Mouse (Mus musculus) WW6 (cell line): ENCODE results near the gene Def6.
A peak's percentile ranks its signal among the peaks of the same experiment; 100 is the strongest.
"Not testable (repeated sequence)": the region's sequence is repeated elsewhere in the genome, so short reads cannot be mapped to it uniquely, and the experiment has no call there.

ENCODE experiments used
- DNase-seq: peaks from one replicate; pipeline ENCODE4 v3.0.0-alpha.2; 2013; ENCODE audit warnings: low read depth, low spot score

The Def6 gene

DNA sequence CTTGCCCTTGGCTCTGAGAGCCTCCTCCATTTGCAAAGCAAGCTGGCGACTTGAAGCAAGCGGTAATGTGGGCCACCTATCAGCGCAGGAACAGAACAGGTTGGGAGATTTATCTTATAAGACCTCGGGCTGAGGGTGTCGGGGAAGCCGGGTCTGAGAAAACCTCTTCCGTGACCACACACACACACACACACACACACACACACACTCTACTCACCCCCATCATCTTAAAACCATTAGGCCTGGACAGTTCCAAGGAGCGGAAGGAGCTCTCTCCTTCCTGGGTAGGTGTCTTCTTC, 685 bp downstream of the Def6 start:
- DNase-seq, result no peak

DNA sequence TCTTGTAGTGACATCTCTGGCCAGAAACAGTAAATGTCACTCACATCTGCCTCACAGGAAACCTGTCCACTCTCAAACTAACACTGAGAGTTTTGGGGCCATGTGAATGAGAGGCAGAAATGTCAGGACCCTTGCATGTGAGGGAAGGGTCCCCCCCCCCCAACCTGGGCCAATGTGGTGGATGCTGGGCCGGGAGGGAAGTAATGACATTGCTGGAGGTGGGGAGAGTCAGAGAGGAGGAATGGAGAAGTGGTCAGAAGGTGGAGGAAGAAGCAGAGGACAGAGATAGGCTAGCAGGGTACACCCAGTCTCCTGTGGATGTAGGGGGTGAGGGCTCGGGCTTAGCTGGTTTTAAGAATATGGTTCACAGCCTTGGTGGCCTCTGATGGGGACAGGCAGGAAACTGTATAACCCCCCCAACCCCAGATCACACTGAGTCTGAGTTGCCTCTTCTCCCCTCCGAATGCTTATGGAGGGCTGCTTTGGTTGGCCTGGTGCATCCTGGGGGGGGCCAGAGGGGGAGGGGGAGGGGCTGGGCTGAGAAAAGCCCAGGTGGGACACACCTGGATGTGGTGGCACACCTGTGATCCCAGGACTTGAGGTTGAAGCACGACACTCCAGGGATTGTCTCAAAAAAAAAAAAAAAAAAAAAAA, 2.0 kb downstream of the Def6 start:
- DNase-seq, result no peak

DNA sequence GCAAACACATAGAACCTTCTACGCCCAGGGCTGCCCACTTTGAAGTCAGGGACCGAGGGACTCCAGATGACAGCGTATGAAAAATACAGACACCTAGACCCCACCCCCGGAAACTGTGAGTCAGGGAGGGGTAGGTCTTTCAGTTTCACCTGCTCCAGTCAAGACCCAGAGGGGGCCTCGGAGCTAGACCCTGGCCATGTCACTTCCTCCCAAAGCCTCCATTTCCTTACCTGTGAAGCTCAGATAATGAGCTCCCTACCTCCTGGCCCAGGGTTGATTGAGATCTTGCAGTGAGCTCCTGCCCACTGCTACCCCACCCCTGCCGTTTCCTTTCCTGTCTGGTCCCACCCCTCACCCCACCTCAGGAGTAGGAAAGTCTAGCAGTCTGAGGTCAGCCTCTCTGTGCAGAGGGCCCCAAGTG, 4.4 kb downstream of the Def6 start:
- DNase-seq, result no peak

DNA sequence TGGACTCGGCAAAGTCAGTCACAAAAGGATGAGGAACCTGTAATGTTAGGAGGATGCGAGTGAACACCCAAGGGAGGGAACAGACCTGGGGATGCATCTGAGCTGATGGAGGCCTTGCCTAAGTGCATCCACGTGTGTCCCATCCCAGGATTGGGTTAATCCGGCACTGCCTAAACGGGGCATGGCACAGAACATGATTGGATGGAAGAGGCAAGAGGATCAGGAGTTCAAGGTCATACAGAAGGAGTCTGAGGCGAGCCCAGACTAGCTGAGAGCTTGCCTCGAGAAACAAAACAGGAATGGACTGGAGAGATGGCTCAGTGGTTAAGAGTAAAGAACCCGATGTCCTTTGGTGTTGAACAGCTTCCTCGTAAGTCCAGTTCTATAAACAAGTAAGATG, 4.8 kb downstream of the Def6 start:
- no peak for DNase-seq

DNA sequence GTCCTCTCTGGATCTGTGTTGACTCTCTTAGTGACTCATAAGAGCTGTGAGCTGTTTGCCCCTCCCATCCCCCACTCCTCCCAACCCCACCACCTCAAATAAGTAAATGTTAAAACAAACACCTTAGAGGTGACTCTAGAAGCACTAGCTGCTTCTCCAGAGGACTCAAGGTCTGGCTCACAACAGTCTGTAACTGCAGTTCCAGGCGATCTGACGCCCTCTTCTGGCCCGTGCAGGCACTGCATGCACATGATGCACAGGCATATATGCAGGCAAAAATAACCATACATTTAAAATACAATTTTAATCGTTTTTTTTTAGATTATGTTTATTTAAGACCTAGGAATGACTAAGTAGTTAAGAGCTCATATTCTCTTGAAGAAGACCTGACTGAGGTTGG, 5.7 kb downstream of the Def6 start:
- no peak for DNase-seq

DNA sequence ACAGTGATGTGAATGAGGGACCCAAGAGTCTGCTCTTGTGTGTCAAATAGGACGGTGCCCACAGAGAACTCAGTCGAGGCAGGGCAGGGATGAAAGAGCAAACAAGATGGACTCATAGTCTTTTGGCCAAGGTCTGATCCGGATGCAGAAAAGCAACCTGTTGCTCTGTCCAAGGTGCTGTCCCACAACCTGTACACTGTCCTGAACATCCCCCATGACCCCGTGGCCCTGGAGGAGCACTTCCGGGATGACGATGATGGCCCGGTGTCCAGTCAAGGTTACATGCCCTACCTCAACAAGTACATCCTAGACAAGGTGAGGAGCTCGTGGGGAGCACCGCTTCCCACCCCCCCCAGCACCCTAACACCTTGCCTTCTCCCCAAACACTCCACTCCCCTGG, 9.2 kb downstream of the Def6 start:
- no peak for DNase-seq

DNA sequence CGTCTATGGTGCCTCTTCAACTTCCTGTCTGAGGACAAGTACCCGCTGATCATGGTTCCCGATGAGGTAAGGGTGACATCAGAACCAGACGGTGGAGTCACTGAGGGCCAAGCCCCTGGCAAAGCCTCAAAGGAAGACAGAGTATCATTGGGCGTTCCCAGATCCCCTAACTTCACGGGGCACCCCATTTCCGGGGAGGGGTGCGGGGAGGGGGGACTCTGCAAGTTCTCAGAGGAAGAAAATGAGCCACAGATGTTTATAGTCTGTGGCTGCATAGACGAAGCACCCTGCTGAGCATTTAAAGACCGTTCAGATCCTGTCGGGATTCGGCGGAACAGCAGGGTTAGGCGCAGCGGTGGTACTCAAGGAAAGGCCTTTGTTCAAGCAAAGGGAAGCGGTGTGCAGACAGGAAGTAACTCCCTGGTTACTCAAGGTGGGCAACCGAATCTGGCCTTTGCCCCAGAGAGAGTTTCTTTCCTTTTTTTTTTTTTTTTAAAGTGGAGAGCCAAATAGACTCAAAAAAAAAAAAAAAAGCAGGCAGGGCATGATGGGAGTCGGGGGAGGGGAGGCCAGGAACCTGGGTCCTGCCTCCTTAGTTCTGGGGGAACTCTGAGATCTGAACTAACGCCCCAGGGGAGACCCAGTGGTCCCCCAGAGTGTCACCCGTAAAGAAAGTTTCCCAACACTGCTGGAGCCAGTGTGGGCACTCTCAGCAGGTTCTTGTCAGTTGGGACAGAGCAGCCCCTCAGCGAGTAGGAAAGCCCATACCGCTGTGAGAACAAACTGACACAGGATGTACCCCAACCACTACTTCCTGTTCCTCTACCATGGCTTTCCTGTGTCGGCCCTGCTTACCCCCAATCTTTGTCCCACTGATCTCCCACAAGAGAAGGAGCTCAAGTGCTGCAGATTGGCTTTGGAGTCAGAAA, 10.4 kb downstream of the Def6 start:
- DNase-seq, result no peak

DNA sequence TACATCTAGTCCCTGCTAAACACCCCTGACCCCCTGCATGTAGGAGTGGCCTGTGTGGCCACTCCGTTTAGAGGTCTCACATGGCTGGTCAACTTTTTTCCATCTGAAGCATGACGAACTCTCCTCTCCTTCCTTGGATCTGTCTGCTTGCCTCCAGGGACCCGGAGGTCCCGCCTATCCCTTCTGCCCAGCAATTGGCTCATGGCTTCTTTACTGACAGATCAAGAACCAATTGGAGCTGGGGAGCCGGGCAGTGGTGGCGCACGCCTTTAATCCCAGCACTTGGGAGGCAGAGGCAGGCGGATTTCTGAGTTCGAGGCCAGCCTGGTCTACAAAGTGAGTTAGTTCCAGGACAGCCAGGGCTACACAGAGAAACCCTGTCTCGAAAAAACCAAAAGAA, 14.9 kb downstream of the Def6 start:
- not testable (repeated sequence) for DNase-seq

DNA sequence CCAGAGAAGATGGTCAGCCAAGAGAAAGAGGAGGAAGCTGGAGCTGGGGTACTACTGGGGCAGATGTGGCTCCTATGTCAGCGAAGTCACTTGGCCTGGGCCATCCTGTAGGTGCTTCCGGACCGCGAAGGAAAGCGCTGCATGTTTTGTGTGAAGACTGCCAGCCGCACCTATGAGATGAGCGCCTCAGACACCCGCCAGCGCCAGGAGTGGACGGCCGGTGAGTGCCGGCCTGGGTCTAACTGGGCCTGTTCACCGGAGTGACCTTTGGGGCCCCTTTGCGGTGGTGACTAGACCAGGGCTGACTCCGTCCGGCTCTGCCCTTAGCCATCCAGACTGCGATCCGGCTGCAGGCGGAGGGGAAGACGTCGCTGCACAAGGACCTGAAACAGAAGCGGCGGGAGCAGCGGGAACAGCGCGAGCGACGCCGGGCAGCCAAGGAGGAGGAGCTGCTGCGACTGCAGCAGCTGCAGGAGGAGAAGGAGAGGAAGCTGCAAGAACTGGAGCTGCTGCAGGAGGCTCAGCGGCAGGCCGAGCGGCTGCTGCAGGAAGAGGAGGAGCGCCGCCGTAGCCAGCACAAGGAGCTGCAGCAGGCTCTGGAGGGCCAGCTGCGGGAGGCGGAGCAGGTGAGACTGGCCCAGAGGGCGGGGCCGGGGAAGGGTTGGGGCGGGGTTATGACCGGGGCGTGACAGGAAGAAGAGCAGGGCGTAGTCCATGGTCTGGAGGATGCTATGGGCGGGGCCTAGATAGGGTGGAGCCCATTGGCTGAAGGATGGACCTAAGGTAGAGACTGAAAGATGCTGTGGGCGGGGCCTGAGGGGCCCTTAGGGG, 16.2 kb downstream of the Def6 start:
- peak; percentile 96 for DNase-seq

DNA sequence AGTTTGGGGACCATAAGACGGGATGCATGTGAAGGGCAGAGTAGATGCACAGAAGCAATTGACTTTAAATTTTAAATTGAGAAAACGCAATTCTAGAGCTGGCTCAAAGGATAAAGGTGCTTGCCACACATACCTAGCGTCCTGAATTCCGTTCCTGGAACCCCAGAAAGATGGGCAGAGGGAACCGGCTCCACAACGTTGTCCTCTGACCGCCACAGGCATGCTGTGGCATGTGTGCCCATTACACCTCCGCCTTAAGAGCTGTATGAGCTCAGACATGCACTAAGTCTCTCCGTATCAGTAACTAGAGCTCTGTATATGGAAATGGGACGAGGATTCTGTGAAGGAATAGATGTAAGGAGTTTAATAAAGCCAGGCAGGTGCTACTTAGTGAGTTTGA, 17.0 kb downstream of the Def6 start:
- no peak for DNase-seq

DNA sequence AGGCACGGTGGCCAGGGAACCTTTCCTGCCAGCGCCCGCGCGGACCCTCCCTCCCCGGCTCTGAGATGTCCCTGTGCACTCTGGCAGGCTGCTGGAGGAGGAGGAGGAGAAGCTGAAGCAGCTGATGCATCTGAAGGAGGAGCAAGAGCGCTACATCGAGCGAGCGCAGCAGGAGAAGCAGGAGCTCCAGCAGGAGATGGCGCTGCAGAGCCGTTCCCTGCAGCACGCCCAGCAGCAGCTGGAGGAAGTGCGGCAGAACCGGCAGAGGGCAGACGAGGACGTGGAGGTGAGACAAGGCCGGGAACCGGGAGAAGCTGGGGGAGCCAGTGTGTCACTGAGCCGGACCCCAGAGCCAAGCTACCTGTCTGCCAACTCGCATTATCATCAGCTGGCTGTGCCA, 18.4 kb downstream of the Def6 start:
- peak; percentile 73 for DNase-seq

DNA sequence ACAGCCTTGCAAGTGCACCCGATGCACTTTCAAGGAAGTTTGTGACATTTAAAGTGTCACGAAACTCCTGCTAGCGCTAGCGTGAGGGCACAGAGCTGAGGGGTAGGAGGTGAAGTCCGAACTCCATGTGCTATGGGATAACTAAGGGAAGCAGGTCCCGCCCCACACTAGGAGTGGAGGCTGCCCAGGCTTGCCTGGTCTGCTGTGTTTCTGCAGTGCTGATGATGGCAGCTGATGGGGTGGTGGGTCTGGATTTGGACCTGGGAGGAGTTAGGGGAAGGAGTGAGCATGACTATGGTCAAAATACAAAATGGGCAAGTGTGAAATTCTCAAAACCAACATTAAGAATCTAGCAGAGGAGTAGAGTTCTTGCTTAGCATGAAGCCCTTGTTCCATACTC, 22.9 kb downstream of the Def6 start:
- no peak for DNase-seq

DNA sequence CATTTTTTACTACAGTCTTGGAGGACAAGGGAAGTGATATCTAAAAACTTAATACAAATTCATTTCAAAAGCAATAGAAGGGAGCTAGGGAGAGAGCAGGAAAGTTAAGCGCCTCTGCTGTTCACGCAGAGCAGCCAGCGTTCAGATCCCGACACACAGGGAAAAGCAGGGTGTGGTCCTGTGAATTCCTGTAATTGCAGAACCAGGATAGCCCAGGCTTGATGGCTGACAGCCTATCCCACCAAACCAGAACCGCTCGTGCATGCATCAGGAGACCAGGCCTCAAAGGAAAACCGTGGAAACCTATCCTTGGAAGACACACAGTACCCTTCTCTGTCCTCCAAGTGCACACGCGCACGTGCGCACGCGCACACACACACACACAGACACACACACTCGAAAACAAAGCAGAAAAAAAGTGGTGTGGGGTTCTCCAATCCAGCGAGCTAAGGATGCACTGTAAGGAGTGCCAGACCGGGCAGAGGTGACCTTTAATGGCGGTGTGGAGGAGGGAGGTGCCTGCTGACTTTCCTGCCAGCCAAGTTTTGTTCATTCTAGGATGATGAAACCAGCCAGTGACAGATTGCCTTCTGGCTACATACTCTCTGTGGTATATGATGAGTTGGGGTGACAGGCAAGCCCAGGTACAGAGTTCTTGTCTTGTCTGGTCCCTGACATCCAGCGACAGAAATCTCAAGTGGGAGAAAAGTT, 23.6 kb downstream of the Def6 start:
- DNase-seq, result no peak

DNA sequence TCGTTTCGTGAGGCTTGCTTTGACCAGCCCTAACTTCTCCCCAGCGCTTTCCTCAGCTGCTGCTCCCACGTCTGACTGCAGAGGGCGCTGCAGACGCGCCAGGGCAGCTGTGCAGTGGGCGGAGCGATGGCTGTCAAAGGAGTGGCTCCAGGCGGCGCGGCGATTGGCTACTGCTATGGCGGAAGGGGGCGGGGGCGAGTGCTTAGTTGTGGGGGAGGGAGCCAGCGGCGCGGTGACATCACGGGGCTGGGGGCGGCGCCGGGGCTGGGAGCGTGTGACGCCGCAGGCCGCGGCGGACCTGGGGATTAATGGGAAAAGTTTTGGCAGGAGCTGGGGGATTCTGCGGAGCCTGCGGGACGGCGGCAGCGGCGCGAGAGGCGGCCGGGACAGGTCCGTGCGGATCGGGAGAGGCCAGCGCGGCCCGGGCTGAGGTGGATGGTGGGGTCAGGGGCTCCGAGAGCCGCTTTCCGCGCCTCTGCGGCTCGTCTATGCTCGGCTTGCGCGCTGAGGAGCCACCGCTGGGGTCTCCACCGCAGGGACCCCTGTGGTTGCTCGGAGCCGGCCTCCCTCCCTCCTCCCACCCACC, 25.0 kb downstream of the Def6 start, which contains the start of gene Ppard:
Gene Ppard, plus strand, starts transcription at position 226 of the 586 bp plus-strand sequence.
- peak; percentile 85 for DNase-seq

DNA sequence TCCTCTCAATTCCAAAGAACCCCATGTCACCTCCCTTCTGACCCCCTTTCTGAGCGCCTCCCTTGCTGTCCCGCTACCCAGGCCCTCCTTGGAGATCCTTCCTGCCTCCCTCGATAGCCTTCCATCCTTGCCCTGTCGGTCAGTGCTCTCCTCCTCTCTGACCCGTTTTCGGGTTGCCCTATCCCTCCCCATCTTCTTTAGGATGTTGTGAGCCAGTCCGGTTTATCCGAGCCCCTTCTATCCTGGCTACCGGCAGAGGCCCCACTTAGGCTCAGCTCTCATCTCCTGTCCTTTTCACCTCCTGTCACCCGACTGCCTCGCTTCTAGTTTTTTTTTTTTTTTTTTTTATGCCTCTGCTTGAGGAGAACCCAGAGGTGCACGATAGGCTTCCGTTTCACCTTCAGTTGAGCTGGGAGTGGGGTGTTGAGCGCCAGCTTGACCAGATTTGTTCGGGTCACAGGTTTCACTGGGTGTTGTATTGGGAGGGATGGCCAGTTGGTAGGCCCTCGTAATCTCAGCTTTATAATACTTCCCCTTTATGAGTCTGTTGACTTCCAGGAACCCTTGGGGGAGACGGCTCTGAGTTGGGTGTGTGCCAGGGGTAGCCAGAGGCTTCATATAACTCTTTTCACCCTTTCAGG, 25.6 kb downstream of the Def6 start:
- DNase-seq, result no peak

DNA sequence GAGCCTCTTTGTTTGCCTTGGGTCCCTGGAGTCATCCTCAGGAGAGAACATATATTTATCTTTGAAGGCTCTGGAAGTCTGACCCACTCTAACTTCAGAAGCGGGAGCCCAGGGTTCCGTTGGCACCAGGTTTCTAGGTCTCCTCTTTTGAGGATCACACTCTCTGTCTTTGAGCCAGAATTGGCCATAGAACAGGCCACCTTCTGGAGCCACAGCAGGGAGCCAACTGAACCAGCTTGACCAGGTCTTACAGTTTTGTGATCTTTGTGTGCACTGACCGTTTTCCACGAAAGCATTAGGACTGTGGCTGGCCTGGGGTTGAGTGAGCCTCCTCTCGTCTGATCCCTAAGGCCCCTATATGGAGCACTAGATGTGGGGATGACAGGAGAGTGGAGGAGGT, 27.1 kb downstream of the Def6 start:
- no peak for DNase-seq

DNA sequence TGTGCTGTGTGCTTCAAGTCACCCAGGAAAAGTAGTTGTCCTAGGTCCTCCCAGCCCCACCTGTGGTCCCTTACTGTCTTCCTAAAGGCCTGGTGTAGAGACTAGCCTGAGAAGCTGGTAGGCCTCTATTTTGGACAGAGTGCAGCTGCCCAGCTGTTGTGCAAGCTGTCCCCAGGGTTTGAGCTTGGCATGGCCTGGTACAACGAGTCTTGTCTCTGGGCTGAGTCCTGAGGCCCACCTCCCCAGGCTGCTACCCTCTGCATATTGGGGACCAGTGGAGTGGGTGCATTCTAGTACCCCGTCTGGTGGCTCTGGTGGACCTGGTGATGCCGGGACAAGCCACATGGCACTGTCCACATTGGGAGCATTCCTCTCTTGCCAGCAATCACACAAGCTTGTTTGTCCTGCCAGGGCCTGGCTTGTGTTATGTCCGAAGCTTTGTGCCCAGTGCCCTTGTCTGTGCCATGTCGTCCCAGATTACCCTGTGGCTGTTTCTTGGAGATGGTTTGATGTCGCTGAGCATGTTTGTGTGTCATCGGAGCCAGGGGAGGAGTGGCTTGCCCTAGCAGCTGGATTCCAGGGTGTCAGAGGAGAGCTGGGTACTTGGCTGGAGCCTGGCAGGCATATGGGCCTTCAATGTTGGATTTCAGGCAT, 28.5 kb downstream of the Def6 start:
- no peak for DNase-seq

DNA sequence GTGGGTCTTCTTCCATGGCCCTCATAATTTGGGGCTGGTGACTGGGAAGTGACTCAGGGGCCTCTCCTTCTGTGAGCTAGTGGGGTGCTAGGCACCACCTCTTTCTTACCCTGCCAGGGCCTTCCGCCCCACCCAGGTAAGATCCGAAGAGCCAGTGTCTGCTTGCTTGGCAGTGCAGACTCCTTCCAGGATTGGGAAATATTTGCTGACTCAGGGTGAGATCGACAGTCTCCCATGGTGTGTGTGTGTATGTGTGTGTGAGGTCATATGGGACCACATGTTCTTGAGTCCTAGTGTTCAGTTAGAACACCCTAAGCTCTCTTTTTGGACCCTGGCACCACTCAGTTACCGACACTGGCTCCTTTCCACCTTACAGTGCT, 29.0 kb downstream of the Def6 start:
- DNase-seq, result no peak

DNA sequence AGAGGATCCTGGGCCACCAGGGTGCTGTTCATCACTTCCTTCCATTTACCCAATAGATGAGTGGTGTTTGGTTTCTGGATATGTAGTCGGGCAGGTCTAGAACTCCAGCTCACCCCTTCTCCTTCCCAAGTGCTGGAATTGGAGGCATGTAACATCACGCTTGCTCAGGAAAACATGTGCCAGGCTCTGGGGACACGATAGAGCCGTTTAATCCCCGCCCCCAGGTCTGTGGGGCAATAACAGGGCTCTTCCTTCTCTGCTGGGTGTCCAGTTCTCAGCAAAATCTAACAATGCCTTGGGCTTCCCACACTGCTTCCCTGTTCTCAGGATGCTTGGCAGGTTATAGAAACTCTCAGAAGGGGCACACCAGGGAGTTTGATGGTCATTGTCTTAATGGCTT, 29.8 kb downstream of the Def6 start:
- no peak for DNase-seq

DNA sequence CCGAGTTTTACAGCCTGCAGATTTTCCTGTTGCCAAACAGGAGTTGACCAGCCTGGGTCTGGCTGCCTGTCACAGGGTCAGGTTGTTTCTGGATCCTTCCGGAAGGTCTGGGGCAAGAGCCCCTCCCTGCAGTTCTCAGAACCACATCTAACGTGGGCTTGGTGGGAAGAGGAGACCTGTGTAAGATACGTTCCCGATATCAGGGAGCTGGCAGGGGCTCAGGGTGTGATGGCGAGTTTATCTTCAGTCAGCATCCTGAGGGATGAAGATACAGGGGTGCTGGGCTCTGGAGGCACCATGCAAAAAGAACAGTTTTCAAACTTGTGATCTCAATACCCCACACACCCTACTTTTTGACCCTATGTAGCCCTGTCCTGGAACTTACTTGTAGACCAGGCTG, 30.3 kb downstream of the Def6 start:
- DNase-seq, result no peak
